Mouse (Mus musculus) c-Kit-positive CD71-positive TER-119-negative erythroid progenitor cells, embryonic 14.5 days (primary cell): Measurements from ENCODE around the gene Fscn2.
"Not testable (repeated sequence)": the region's sequence is repeated elsewhere in the genome, so short reads cannot be mapped to it uniquely, and the experiment has no call there.

Experiments used
- DNase-seq: peaks from one replicate; pipeline ENCODE4 v3.0.0-alpha.2; 2013; ENCODE audit warnings: low read depth

The Fscn2 gene

GRCm38 (mm10) chr11:120404814-120405213, 43.5 kb downstream of the Fscn2 start:
- no peak for DNase-seq

GRCm38 (mm10) chr11:120405867-120406266, 44.5 kb downstream of the Fscn2 start:
- peak; percentile 69 for DNase-seq

DNA sequence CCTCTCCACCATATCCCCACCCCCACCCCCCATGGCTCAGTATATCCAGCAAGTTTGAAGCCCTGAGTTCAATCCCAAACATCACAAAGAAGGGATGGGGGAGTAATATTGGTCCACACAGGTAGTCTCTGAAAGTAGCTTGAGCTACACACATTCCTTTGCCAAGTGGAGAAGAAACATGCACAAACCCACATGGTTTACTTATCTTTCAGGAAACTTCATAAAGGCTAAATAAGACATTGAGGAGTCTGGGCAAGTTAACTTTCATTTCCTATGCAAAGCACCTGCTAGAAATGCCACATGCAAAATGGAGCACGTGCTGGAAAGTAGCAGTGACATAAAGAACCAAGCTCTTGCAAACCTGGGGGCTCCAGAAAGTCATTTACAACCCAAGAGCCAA, 45.1 kb downstream of the Fscn2 start:
- DNase-seq = no peak

DNA sequence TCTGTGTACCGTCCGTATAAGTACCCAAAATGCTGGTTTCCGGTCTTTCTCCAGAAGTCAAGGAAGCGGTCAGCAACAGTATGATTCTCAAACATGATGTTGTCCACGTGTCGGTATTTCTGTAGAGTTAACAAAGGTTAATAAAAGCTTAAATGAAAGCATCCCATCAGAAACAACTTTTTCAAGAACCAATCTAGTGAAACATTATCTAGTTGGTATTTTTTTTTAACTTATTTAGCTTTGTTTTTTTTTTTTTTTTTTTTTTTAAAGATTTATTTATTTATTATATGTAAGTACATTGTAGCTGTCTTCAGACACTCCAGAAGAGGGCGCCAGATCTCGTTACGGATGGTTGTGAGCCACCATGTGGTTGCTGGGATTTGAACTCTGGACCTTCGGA, 52.3 kb downstream of the Fscn2 start:
- not testable (repeated sequence) for DNase-seq
